Mouse (Mus musculus) brain, adult 2 months (tissue): ENCODE data around the gene Actr2.

Source experiments
- DNase-seq: peaks from one replicate; pipeline ENCODE4 v3.0.0; 2011; ENCODE audit warnings: low read depth, low spot score

The Actr2 gene

DNA sequence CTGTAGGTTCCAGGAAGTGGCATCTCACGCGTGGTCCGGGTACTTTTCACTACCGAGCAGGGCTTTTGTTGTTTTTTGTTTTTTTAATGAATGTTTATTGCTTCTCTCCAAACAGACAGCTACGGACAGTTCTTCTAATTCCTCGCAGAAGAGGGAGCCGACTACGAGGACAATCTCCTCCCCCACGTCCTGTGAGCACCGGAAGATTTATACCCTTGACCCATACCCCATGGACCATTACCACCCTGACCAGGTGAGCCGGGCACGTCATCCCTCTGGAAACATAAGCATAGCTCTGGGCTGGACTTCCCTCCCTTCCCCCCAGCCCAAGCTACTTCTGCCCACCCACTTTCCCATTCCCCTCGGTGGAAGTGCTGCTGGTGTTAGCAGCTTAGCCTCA, 94.8 kb downstream of the Actr2 start:
- no peak for DNase-seq

DNA sequence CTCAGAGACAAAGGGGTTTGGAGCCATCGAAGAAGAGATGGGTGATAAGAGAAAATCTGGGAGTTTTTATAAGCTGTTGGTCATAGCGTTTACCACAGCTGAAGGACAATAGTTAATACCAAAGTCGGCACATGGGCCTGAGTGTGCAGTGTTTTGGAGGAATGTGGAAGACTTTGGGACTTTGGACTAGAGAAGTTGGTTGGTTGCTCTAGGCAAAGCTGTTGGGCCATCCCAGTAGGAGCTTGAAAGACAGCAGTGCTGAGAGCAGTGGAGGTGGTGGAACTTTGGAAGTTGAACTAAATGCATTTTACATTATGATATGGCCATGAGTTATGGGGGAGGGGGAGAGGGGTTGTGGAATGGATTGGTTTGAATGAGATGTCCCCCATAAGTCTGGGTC, 99.3 kb downstream of the Actr2 start:
- no peak for DNase-seq
